Mouse (Mus musculus): ENCODE data around the gene Krtap24-1.

GRCm38 (mm10) chr16:88647358-88647846 is 35.3 kb upstream of the Krtap24-1 start, which contains the start of gene Krtap26-1:
- TF ChIP-seq CTCF (IDR thresholded peaks at IDR 0.05; ENCODE audit: low read depth) (no peak), EP300 (optimal IDR thresholded peaks at IDR 0.05) (no peak)

Measured in stomach, postnatal 0 days (tissue).